Mouse (Mus musculus) Patski (cell line): ENCODE measurements around the gene Tbc1d8. TPM values are rescaled to one million over a fixed set of nuclear protein-coding genes. Genes with fewer than 3 reads are reported as not detected.

Experiments
- ATAC-seq: fragments of 100-300 bp; one replicate; pipeline ENCODE4 v1.8.0; 2021
- CTCF ChIA-PET: fragments of 350-600 bp; sonication (Branson Sonifier 250); formaldehyde crosslinking; loops from one replicate; lab custom pipeline; 2022; ENCODE audit warnings: inconsistent platforms; lab: Charles Lee
- POLR2A ChIA-PET: fragments of 350-600 bp; sonication (Branson Sonifier 250); formaldehyde crosslinking; loops from one replicate; lab custom pipeline; 2022; ENCODE audit warnings: antibody characterized with exemption, inconsistent platforms; lab: Charles Lee
- DNase-seq: peaks from one replicate; pipeline ENCODE4 v3.0.0-alpha.2; 2011; ENCODE audit warnings: low read depth, low spot score
- H3K27me3 ChIP-seq: fragments of 371-371 bp; one replicate; pipeline ENCODE4 v1.5.1; 2021
- CTCF ChIP-seq: fragments of 100-300 bp; IDR thresholded peaks from one replicate; pipeline ENCODE4 v1.5.1; 2021
- in situ Hi-C: fragments of 300-500 bp; cut with MboI; formaldehyde crosslinking; loops from 3 replicates; pipeline ENCODE4 v1.11.1; 2018; ENCODE audit warnings: low pct_unique_long_range_greater_than_20kb, mixed read lengths
- polyA plus RNA-seq: library from polyadenylated mRNA; unstranded; gene quantifications from one replicate; pipeline ENCODE4 v1.2.3, GENCODE M21; 2021

Gene Tbc1d8
- polyA plus RNA-seq, 1 experiment from 2014 or later: 3.0 TPM

GRCm38 (mm10) chr1:39446178-39446577 lies 32.4 kb downstream of the Tbc1d8 start:
- no peaks in the 10 kb centered on the region for H3K27me3 ChIP-seq
- ATAC-seq (no peak), DNase-seq (no peak)
- CTCF ChIA-PET: no interaction called here
- POLR2A ChIA-PET: no interaction called here
- in situ Hi-C loops: no loop called here
- no peak for TF ChIP-seq CTCF

GRCm38 (mm10) chr1:39445303-39446050 lies 33.1 kb downstream of the Tbc1d8 start:
- CTCF ChIA-PET: no interaction called here
- ATAC-seq (no peak), DNase-seq (no peak)
- H3K27me3 ChIP-seq: no peaks in the 10 kb centered on the region
- TF ChIP-seq CTCF: no peak
- POLR2A ChIA-PET: no interaction called here
- in situ Hi-C loops: no loop called here

DNA sequence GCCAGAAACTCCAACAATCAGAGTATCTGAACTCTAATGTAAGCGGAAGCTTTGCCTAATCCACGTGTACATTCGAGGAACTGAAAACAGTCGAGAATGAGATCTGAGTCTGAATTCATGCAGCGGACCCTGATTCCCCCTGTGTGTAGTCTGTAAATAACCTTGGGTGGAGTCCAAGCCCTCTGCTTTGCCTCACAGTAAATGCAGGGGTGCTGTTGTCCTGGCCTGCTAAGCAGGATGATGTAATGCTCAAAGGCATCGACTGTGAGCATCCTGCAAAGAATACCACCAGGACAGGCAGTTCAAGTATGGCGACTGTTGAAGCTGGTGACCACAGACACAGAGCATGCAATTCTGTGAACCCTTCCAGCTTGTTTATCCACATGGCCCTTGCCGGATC lies 34.8 kb downstream of the Tbc1d8 start:
- CTCF ChIA-PET: no interaction called here
- TF ChIP-seq CTCF: no peak
- ATAC-seq (peak; percentile 21), DNase-seq (no peak)
- POLR2A ChIA-PET: no interaction called here
- H3K27me3 ChIP-seq: no peaks in the 10 kb centered on the region
- in situ Hi-C loops: no loop called here

DNA sequence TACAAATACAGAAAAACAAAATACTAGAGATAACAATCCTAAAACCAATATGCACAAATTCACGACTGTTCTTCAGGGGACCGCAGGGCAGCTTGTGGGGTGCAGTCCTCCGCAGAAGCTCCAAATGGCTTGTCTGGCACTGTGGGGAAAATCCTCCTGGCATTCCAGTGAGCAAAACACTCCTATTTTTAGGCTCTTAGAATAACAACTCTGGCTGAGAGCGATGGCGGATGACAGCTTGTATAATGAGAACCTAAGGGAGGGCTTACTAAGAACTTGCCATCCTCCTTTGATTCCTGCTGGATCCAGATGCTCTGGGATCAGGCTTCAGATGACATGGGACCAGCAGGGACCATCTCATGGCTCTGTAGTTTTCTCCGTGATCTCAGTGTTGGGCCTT lies 36.9 kb downstream of the Tbc1d8 start:
- ChIA-PET CTCF (no interaction called here), POLR2A (no interaction called here)
- TF ChIP-seq CTCF: no peak
- in situ Hi-C loops: no loop called here
- ATAC-seq (no peak), DNase-seq (no peak)
- no peaks in the 10 kb centered on the region for H3K27me3 ChIP-seq

GRCm38 (mm10) chr1:39439661-39440548 lies 38.6 kb downstream of the Tbc1d8 start:
- in situ Hi-C loops: no loop called here
- DNase-seq: no peak
- no peak for ATAC-seq
- no peaks in the 10 kb centered on the region for H3K27me3 ChIP-seq
- no peak for TF ChIP-seq CTCF
- POLR2A ChIA-PET: interaction anchor here (0.5 kb wide), 1 partner anchor 48 kb away, joined by 4 read pairs; no protein-coding TSS in a partner anchor
- CTCF ChIA-PET: interaction anchor here (0.6 to 1.4 kb wide), 2 partner anchors 17 to 65 kb away, joined by 3 read pairs; no protein-coding TSS in a partner anchor

- ATAC-seq (no peak), DNase-seq (no peak)
- TF ChIP-seq CTCF: no peak
- in situ Hi-C loops: no loop called here
- ChIA-PET POLR2A (no interaction called here), CTCF (interaction anchor here (1.4 kb wide), 1 partner anchor 16 kb away, joined by 3 read pairs; no protein-coding TSS in a partner anchor)
- H3K27me3 ChIP-seq: no peaks in the 10 kb centered on the region
Measured at GRCm38 (mm10) chr1:39438629-39439028, 39.9 kb downstream of the Tbc1d8 start.

GRCm38 (mm10) chr1:39434264-39434663 lies 44.3 kb downstream of the Tbc1d8 start:
- DNase-seq: no peak
- ATAC-seq: no peak
- ChIA-PET POLR2A (no interaction called here), CTCF (no interaction called here)
- no peaks in the 10 kb centered on the region for H3K27me3 ChIP-seq
- no peak for TF ChIP-seq CTCF
- in situ Hi-C loops: no loop called here

GRCm38 (mm10) chr1:39430020-39430419 lies 48.5 kb downstream of the Tbc1d8 start:
- in situ Hi-C loops: no loop called here
- POLR2A ChIA-PET: no interaction called here
- CTCF ChIA-PET: no interaction called here
- no peaks in the 10 kb centered on the region for H3K27me3 ChIP-seq
- DNase-seq (no peak), ATAC-seq (no peak)
- no peak for TF ChIP-seq CTCF

GRCm38 (mm10) chr1:39429015-39429414 lies 49.5 kb downstream of the Tbc1d8 start:
- in situ Hi-C loops: no loop called here

GRCm38 (mm10) chr1:39428280-39428679 lies 50.3 kb downstream of the Tbc1d8 start:
- no peaks in the 10 kb centered on the region for H3K27me3 ChIP-seq
- DNase-seq (no peak), ATAC-seq (no peak)
- no peak for TF ChIP-seq CTCF
- in situ Hi-C loops: no loop called here
- ChIA-PET CTCF (no interaction called here), POLR2A (no interaction called here)

More at GRCm38 (mm10) chr1:39429015-39429414, 49.5 kb downstream of the Tbc1d8 start:
- TF ChIP-seq CTCF: no peak
- DNase-seq (no peak), ATAC-seq (no peak)
- H3K27me3 ChIP-seq: no peaks in the 10 kb centered on the region
- POLR2A ChIA-PET: no interaction called here
- CTCF ChIA-PET: interaction anchor here (1.1 kb wide), 1 partner anchor 8 kb away, joined by 3 read pairs; no protein-coding TSS in a partner anchor

- H3K27me3 ChIP-seq: no peaks in the 10 kb centered on the region
- ChIA-PET POLR2A (no interaction called here), CTCF (no interaction called here)
- ATAC-seq (no peak), DNase-seq (no peak)
- TF ChIP-seq CTCF: no peak
- in situ Hi-C loops: no loop called here
Measured at GRCm38 (mm10) chr1:39425497-39425896, 53.1 kb downstream of the Tbc1d8 start.
